Mouse (Mus musculus): ENCODE results near the gene Mocs2.

Gene Mocs2

GRCm38 (mm10) chr13:114854428-114854827 lies 36.4 kb downstream of the Mocs2 start:
- no peak for DNase-seq

GRCm38 (mm10) chr13:114855573-114856268 lies 37.7 kb downstream of the Mocs2 start:
- DNase-seq = no peak

GRCm38 (mm10) chr13:114856269-114856627 lies 38.2 kb downstream of the Mocs2 start:
- DNase-seq = no peak

GRCm38 (mm10) chr13:114857525-114857924 lies 39.5 kb downstream of the Mocs2 start:
- DNase-seq = no peak

- no peak for DNase-seq
Observed at GRCm38 (mm10) chr13:114874738-114875137, 56.7 kb downstream of the Mocs2 start.

GRCm38 (mm10) chr13:114876005-114876520 lies 58.0 kb downstream of the Mocs2 start:
- DNase-seq = no peak

GRCm38 (mm10) chr13:114878667-114879066 lies 60.6 kb downstream of the Mocs2 start:
- DNase-seq = no peak
